Mouse (Mus musculus) frontal cortex, postnatal 14 days (tissue): ENCODE measurements around the gene Usp37.
"Not testable (repeated sequence)": the region's sequence is repeated elsewhere in the genome, so short reads cannot be mapped to it uniquely, and the experiment has no call there.

ENCODE experiments used
- DNase-seq, 2 experiments: peaks; one replicate each; pipeline ENCODE4 v3.0.0; 2022; ENCODE audit warnings: low spot score in 2 of 2

Usp37 gene

DNA sequence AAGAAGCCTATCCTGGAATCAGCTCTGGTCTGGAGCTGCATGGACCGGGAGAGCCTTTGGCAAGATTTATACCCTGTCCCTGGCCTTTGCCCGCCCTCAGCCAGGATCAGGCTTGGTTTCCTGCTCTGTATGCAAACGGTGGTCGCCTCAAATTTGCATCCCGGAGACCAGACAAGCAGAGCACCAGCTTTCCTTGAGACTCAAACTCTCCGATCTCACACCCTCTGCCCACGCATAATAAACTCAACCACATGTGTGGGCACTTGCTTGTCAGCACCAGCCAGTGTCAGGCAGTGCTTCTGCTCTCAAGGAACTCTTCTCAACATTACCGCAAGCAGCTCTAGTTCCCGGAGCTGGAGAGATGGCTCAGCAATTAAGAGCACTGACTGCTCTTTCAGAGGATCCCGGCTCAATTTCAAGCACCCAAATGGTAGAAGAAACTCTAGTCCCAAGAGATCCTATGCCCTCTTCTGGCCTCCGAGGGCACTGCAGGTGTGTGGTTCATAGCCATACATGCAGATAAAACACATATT, 146.1 kb downstream of the Usp37 start:
- peak in 1 of 2 experiments; percentile 48 for DNase-seq

DNA sequence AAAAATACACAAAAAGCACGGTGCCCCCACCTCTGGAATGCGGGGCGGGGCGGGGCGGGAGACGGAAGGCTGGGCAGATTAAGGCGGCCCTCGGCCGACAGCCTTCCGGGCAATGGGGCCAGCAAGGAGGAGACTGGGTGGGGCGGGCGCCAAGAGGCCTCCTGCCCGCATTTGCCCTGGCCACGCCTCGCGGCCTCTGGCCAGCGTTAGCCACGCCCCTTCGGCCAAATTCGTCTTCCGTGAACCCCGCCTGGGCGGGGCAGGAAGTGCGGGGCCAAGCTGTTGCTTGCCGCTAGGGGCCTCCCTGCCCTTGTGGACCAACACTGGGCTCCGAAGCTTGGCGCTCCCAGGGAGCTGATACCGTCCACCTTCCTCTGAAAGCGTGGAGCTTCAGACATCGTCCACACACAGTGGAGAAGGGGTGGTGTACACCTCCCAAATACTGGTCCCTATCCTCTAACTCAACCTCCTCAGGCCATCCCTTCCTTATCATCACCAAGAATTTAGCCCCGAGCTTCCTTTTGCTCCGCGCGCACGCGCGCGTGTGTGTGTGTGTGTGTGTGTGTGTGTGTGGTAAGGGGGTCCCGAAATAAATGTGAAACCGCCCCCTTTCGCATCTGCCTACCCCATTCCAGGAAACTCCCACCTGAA, 146.7 kb downstream of the Usp37 start:
- peak; percentile 81 to 84 for DNase-seq

DNA sequence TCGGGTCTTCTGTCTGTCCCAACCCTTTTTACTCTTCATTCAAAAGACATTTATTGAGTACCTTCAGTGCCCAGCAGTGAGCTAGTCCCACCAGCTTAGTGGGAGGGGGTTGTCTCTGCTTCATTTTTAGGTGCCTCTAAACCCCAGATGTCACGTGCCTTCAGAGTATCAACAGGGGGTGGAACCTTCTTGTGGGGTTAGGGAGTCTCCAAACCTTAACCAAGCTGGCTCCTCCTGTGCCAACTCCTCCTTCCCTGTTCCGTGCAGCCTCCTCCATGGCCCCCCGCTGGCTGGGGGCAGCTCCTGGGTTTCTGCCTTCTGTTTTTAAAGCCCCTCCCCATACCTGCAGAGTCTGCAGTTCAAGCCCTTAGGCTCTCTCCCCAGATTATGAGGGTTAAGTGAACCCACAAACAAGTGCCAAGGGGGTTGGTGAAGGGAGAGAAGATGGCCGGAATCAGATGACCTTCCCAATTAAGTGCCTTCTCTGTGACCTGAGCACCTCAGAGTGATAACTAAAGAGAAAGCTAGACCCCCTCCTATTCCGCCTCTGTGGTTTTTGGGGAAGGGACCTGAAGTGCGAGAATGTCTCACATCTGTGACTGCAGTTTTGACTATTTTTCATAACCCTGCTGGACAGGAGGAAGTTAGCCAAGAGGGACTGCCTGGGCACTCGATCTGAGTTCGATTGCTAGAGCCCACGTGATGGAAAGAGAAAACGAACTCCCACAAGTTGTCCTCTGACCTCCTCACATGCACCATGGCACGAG, 147.4 kb downstream of the Usp37 start:
- not testable (repeated sequence) for DNase-seq

DNA sequence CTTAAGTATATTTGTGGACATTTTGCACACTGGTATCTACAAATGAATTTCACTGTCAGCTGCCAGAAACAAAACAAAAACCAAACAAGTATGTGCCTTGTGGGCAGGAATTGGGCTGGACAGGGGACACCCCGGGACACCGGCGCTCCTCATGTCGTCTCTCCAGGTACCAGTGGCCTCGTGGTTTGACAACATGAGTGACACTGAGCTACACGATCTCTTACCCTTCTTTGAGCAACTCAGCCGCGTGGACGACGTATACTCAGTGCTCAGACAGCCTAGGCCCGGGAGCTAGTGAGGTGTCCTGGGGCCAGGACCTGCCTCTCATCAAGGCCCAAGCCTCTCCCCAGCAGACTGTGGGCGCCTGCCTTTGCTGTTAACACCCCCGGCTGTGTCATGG, 148.8 kb downstream of the Usp37 start:
- no peak for DNase-seq

DNA sequence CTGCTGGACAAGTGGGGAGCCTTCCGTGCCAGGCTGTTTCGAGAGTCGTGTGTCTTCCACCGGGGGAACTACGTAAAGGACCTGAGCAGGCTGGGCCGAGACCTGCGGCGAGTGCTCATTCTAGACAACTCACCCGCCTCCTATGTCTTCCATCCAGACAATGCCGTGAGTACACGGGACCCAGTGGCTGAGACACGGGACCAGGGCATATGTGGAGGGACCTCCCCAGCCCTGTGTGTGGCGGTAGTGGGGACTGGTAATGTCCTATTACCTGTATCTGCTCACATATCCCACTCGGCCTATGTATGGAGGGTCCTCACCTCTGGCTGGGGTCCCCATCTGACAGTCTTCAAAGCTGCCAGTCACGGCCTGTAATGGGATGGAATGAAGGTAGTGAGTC, 149.2 kb downstream of the Usp37 start:
- no peak for DNase-seq

DNA sequence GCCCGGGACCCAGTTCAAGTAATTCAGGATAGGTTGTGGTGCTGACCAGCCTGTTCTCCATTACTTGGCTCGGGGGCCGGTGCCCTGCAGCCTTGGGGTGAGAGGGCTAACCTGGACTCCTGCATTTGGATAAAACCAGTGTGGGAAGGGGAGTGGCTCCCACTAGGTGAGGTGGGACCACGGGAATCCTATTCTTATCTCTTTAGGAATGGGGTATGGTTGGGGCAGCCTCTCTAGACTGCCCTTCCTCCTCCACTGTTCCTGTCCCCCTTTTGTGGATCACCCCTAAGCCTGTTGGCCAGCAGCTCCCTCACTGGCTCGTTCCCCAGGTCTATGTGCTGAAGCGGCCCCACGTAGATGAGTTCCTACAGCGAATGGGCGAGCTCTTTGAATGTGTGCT, 149.8 kb downstream of the Usp37 start:
- DNase-seq: no peak

DNA sequence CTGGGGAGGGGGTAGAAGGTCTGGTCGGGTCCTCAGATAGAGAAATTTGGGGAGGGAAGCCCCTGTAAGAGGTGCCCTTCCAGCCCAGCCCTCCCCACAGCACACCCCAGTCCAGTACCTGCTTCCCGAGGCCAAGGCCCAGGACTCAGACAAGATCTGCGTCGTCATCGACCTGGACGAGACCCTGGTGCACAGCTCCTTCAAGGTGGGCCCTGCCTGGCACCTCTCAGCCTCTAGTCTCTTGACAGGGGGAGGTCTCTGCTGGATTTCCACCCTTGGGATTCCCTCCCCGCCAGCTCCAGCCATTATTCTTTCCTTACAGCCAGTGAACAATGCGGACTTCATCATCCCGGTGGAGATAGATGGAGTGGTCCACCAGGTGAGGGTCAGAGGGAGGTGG, 150.4 kb downstream of the Usp37 start:
- no peak for DNase-seq

DNA sequence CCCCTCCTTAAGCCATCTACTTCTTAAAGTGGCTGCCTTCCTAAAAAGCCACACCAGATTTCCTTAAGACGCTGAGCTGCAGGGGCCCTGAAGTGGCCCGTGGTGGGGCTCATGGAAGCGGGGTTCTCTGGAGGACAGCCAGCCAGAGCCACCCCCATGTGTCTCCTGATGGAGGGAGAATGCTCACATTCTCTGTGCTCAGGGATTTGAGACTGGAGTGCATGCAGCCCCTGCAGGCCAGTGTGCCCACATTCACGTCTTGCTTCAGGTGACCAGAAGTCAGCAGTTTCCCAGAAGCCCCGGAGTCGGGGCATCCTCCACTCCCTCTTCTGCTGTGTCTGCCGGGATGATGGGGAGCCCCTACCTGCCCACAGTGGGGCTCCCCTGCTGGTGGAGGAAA, 151.1 kb downstream of the Usp37 start:
- DNase-seq: no peak

DNA sequence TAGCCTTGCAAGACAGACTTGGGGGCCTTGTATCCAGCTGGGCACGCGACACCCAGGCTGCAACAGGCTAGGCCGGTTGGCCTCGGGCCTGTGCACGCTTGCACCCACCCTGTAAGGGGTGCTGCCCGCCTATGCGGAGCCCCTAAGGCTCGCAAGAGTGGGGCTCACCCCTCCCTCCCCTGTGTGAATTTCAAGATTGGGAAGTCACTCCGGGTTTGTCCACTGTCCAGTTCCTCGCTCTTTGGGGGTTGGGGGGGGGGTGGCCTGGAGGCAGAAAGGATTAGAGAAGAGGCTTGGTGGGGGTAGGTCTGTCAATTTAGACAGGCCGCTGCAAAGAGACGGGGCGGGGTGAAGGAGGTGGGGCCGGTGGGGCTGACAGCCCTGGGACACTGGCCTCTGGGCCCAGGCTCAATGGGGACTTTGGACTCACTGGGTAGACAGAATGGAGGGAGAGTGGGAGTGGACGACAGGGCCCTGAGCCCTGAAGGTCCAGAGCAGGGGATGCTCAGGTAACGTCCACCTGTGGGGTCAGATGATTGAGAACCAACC, 151.6 kb downstream of the Usp37 start:
- no peak for DNase-seq

DNA sequence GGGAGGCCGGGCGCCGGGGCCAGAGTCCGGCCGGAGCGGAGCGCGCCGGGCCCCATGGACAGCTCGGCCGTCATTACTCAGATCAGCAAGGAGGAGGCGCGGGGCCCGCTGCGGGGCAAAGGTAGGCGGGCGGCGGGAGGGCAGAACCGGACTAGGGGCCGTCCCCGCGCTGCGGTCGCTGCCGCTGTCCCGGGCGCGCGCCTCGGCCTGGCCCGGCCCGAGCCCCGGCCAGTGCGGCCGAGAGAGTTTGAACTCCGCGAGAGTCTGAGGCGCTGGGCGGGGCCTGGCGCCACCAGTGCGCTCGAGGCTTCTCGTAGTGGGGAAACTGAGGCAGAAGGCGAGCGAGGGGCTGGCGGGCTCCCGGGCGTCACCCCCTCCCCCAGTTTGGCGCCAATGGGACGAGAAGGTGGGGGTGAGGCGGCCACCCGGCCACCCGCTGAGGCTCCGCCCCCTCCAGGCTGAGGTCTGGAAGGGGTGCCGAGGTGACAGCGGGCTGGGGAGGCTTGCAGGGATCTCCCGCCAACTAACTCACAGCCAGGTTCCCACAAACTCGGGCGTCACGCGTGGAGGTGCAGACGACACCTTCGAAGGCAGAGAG, 152.1 kb downstream of the Usp37 start:
- DNase-seq: peak in 1 of 2 experiments; percentile 32

DNA sequence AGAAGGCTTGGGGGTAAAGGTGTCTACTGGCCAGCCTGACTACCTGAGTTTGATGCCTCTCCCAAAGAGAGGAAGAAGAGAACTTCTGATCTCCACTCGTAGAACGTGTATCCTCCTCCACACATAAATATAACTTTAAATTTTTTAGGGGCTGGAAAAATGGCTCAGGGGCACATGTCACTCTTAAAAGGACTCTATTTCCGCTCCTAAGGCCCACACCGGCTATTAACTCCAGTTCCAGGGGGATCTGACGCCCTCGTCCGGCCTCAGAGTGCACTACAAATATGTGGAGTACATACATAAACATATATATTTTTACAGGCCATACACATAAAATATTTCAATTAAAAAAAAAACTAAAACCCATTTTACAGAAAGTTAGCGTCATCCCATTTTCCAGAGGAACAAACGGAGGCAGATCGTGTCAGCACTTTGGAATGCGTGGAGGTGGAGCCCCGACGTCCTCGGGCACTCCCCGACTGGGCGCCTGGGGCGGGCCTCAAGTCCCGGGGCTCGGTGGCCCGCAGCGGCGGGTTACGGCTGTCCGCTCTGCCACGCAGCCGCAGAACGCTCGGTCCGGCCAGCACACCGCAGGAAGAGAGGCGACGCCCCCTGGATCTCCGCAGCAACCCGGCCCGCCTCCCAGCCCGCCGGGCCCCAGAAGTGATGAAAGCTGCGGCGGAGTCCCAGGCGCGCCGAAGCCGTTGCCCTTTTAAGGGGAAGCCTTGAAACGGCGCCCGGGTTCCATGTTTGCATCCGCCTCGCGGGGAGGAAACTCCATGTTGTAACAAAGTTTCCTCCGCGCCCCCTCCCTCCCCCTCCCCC, 152.9 kb downstream of the Usp37 start, which contains the start of gene Ctdsp1:
Gene Ctdsp1, plus strand, starts transcription at position 586 of the 825 bp plus-strand sequence.
- DNase-seq: peak; percentile 88 to 91

DNA sequence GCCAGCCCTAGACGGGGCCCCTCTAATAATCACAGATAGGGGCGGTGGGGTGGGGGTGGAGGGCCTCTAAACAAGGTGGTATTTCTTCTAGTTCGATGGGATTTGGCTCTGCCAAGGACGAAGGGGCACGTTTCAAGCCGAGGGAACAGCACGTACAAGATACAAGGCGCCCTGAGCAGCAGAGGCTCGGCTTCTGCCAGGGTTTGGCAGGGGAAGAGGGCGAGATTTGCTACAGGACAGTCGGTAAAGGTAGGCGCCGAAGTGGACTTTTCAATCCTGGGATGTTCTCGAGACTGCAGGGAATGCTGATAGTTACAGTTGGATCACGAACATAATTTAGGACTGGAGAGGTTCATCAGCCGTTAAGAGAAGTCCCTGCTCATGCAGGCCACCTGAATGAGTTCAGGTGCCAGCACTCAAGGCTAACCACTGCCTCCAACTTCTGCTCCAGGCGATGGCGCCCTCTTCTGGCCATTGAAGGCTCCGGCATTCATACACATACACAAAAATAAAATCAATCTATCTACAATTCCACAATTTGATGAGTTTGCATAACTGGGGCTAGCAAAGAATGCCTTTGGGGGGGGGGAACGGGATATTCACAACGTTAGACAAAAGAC, 153.7 kb downstream of the Usp37 start:
- DNase-seq: no peak

DNA sequence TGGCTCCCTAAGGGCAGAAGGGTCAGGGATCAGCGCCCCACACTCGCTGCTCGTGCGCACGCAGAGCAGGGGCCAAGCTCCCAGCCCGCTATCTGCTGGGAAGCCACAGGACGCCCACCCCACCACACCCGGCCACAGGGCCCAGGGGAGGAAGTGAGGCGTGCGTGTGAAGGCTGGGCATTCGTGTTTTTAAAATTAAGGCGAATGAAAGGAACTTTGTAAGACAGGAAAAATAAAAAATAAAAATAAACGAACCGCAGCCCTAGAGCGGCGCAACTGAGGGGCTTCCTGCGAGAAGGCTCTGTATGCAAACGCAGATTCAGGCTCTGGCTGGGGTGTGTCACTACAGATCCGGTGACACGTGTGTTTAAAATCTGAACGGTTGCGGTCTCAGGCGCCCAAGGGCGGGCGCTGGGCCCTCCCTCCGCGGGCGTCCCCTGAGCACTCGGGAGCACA, 154.2 kb downstream of the Usp37 start:
- no peak for DNase-seq

DNA sequence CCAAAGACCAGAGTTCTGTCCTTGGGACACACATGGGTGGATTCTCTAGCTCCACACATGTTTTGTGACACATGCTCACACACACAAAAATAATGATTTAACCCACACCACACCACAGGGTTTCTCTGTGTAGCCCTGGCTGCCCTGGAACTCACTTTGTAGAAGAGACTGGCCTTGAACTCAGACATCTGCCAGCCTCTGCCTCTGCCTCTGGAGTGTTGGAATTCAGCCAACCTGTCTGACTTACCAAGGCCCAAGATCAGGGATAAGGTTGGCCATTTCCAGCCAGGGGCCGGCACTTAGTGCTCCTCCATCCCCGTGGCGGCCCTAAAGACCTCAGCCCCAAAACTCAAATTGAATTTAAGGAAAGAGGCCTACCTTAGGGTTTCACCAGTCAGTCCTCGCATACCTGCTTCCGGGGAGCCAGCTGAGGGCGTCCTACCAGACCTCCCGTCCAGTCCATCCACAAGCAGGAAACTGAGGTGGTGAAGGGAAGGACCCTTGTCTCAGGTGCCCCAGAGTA, 155.6 kb downstream of the Usp37 start:
- no peak for DNase-seq

DNA sequence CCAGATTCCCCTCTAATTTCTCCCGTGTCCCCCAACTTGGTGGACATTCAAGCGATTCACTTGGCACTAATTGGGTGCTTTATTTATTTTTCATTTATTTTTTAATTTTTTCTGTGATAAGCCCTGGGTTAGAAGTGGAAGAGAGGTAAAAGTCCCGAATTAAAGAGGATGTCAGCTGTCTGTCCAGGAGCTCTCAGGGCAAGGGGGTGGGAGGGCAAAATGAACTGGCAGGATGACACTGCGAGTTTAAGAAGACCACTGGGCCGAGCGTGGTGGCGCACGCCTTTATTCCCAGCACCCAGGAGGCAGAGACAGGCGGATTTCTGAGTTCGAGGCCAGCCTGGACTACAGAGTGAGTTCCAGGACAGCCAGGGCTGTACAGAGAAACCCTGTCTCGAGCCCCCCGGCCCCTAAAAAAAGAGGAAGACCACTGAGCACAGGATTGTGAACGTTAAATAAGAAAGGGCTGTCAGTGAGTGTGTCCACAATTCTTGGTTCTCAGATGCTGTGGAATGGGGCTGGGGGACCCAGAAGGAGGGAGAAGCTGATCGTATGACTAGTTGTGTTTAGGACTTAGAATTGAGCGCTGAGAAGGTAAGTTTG, 156.6 kb downstream of the Usp37 start:
- DNase-seq: no peak

DNA sequence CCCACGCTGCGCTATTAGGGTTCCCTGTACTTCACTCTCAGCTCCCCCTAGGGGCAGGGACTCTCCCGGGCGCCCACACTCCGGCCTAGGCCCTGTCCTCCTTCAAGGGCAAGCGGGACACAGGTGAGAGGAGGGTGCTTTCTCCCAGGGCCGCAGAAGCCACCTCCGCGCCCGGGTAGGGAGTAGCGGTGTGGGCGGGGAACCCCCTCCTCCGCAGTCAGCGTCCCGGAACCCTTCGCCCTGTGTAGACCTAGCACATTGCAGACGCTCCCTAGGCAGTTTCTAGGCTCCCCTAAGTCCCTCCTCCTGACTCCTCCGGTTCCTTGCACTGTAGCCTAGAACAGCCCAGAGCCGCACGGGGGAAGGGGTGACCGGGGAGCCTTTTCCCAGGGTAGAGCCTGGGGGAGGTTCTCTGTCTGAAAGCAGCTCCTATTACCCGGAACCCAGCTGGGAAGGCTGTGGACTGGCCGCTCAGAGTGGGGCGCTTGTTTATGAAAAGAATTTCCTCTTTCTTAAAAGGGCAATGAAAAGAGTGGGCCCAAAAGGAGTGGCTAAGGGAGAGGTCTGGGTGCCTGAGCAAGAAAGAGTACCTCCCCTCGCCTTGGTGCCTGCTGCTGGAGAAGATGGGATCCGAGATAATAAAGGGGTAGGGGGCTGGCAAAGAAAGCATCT, 157.2 kb downstream of the Usp37 start:
- peak; percentile 88 to 89 for DNase-seq

DNA sequence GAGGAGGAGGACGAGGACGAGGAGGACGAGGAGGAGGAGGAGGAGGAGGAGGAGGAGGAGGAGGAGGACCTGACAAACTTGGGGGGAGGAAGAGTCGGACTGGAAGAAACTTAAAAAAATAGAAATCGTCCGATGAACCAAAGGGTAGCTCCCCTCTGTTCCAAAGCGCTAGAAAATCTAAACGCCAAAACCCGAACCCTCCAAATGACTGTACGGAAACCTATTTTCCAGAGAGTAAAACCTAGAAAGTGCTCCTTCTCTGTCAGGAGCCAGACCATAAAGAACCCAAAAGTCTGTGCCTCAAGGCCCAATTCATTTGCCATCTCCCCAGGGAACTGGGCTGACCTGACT, 157.7 kb downstream of the Usp37 start:
- DNase-seq: no peak

DNA sequence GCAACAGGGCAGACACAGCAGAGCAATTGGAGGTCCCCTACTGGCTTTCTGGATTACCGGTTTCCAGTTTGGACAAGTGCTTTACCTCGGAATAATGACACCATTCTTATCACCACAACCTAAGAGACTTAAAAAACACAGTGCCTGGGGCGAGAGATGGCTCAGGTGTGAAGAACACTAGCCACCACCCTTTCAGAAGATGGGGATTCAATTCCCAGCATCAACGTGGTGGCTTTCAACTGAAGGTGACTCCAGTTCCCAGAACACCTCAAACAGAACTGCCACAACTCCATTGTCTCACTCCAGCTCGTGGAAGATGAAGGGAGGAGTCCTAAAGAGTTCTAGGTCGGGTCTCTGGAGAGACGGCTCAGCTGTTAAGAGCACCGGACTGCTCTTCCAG, 158.6 kb downstream of the Usp37 start:
- DNase-seq: no peak
